26 mouse cellular contexts compared by ENCODE assay signal in genomic region chr19:48577169-48577568, GRCm38 (mm10).
DNase-seq lines count a peak whose midpoint lies in the region; ATAC-seq and TF ChIP-seq lines count a peak whose summit lies in the region.
"Had no signal": no experiment of that assay in that cellular context is flagged by ENCODE, and none has a peak within 500 bp of the region (broad histone marks: within the 10 kb centered on the region; RNA-seq: fewer than 3 reads in every experiment).

No protein-coding gene starts in this region.

- no peaks in the 10 kb centered on the region for H3K27me3 ChIP-seq in forebrain, embryonic 13.5 days
- no peaks in the 10 kb centered on the region for H3K27me3 ChIP-seq in forebrain, postnatal 0 days (ENCODE audit: insufficient read depth, low read length)
- H3K27me3 ChIP-seq in forebrain, embryonic 16.5 days (replicated peaks; ENCODE audit: control insufficient read depth, insufficient read depth, low read length) = no peaks in the 10 kb centered on the region
- no peaks in the 10 kb centered on the region for H3K27me3 ChIP-seq in forebrain, embryonic 11.5 days (ENCODE audit: control insufficient read depth, insufficient read depth, low read length)
- H3K27me3 ChIP-seq in lung, embryonic 14.5 days (ENCODE audit: insufficient read depth, low read length) = no peaks in the 10 kb centered on the region
- H3K27me3 ChIP-seq: embryonic facial prominence, embryonic 12.5 days; embryonic facial prominence, embryonic 15.5 days; heart, embryonic 13.5 days; hindbrain, embryonic 13.5 days; Patski had no signal

- no peak overlapping the region for H3K4me3 ChIP-seq in forebrain, embryonic 13.5 days
- H3K4me3 ChIP-seq in forebrain, postnatal 0 days (ENCODE audit: low read depth, low read length) = no peak overlapping the region
- H3K4me3 ChIP-seq in forebrain, embryonic 16.5 days (replicated peaks; ENCODE audit: low read length) = no peak overlapping the region
- H3K4me3 ChIP-seq in forebrain, embryonic 11.5 days (ENCODE audit: low read depth, low read length) = no peak overlapping the region
- no peak overlapping the region for H3K4me3 ChIP-seq in lung, embryonic 14.5 days (ENCODE audit: low read depth, low read length)
- H3K4me3 ChIP-seq: embryonic facial prominence, embryonic 12.5 days; embryonic facial prominence, embryonic 15.5 days; heart, adult 2 months; heart, embryonic 10.5 days; heart, embryonic 13.5 days; hindbrain, embryonic 13.5 days had no signal

- H3K9me3 ChIP-seq in forebrain, embryonic 13.5 days (replicated peaks) = no peaks in the 10 kb centered on the region
- no peaks in the 10 kb centered on the region for H3K9me3 ChIP-seq in forebrain, postnatal 0 days (ENCODE audit: low read length)
- H3K9me3 ChIP-seq in forebrain, embryonic 16.5 days (ENCODE audit: control insufficient read depth, low read length) = no peaks in the 10 kb centered on the region
- H3K9me3 ChIP-seq in forebrain, embryonic 11.5 days (ENCODE audit: control insufficient read depth, low read length) = no peaks in the 10 kb centered on the region
- no peaks in the 10 kb centered on the region for H3K9me3 ChIP-seq in lung, embryonic 14.5 days (ENCODE audit: low read depth, low read length)
- H3K9me3 ChIP-seq: embryonic facial prominence, embryonic 12.5 days; embryonic facial prominence, embryonic 15.5 days; heart, embryonic 10.5 days; heart, embryonic 13.5 days; hindbrain, embryonic 13.5 days had no signal

- no peak overlapping the region for H3K4me2 ChIP-seq in forebrain, embryonic 13.5 days
- no peak overlapping the region for H3K4me2 ChIP-seq in forebrain, postnatal 0 days (ENCODE audit: low read depth)
- H3K4me2 ChIP-seq in forebrain, embryonic 16.5 days (ENCODE audit: low read length) = no peak overlapping the region
- H3K4me2 ChIP-seq in forebrain, embryonic 11.5 days (ENCODE audit: low read depth, low read length, severe bottlenecking) = no peak overlapping the region
- H3K4me2 ChIP-seq in lung, embryonic 14.5 days = no peak overlapping the region
- H3K4me2 ChIP-seq: embryonic facial prominence, embryonic 12.5 days; embryonic facial prominence, embryonic 15.5 days; heart, embryonic 13.5 days; hindbrain, embryonic 13.5 days had no signal

- no peak for DNase-seq in forebrain, postnatal 0 days
- DNase-seq in forebrain, embryonic 11.5 days (ENCODE audit: low spot score) = no peak
- DNase-seq in lung, embryonic 14.5 days = peak; percentile 15
- no peak for DNase-seq in lung, postnatal 4 days
- peak; percentile 21 for DNase-seq in Muller cell, postnatal 12 days (ENCODE audit: inconsistent ontology term)
- no peak for DNase-seq in layer of hippocampus, postnatal 14 days (ENCODE audit: low spot score in 2 of 2)
- DNase-seq: adrenal gland, postnatal 10 days; adrenal gland, postnatal 36 days; cerebellum, adult 11 months; cerebellum, adult 2 months; cerebellum, adult 9-11 months; cerebellum, postnatal 25 days; gastrocnemius, postnatal 10 days; gastrocnemius, postnatal 36 days; heart, adult 2 months; heart, postnatal 14 days; heart, postnatal 4 days had no signal

- H3K4me1 ChIP-seq in forebrain, embryonic 13.5 days = peaks cover 11% of the 10 kb centered on the region; the same call in 1 of the 2 replicates
- H3K4me1 ChIP-seq in forebrain, postnatal 0 days (ENCODE audit: insufficient read depth) = no peaks in the 10 kb centered on the region
- H3K4me1 ChIP-seq in forebrain, embryonic 16.5 days (replicated peaks; ENCODE audit: control insufficient read depth, insufficient read depth, low read length) = no peaks in the 10 kb centered on the region
- no peaks in the 10 kb centered on the region for H3K4me1 ChIP-seq in forebrain, embryonic 11.5 days (replicated peaks; ENCODE audit: control insufficient read depth, insufficient read depth, low read length)
- no peaks in the 10 kb centered on the region for H3K4me1 ChIP-seq in lung, embryonic 14.5 days (ENCODE audit: insufficient read depth)
- H3K4me1 ChIP-seq: embryonic facial prominence, embryonic 12.5 days; embryonic facial prominence, embryonic 15.5 days; heart, embryonic 10.5 days; heart, embryonic 13.5 days; hindbrain, embryonic 13.5 days had no signal

- no peak overlapping the region for H3K27ac ChIP-seq in forebrain, embryonic 13.5 days
- no peak overlapping the region for H3K27ac ChIP-seq in forebrain, postnatal 0 days (ENCODE audit: low read depth, low read length)
- no peak overlapping the region for H3K27ac ChIP-seq in forebrain, embryonic 16.5 days (ENCODE audit: low read length)
- no peak overlapping the region for H3K27ac ChIP-seq in forebrain, embryonic 11.5 days (ENCODE audit: low read depth, low read length)
- H3K27ac ChIP-seq in lung, embryonic 14.5 days (ENCODE audit: low read depth) = no peak overlapping the region
- H3K27ac ChIP-seq: embryonic facial prominence, embryonic 12.5 days; embryonic facial prominence, embryonic 15.5 days; heart, adult 2 months; heart, embryonic 10.5 days; heart, embryonic 13.5 days; hindbrain, embryonic 13.5 days had no signal

- no peaks in the 10 kb centered on the region for H3K36me3 ChIP-seq in forebrain, embryonic 13.5 days (ENCODE audit: poor library complexity, severe bottlenecking)
- no peaks in the 10 kb centered on the region for H3K36me3 ChIP-seq in forebrain, postnatal 0 days (ENCODE audit: insufficient read depth)
- H3K36me3 ChIP-seq in forebrain, embryonic 16.5 days (ENCODE audit: control insufficient read depth, insufficient read depth) = no peaks in the 10 kb centered on the region
- no peaks in the 10 kb centered on the region for H3K36me3 ChIP-seq in forebrain, embryonic 11.5 days (ENCODE audit: control insufficient read depth, insufficient read depth, low read length)
- H3K36me3 ChIP-seq in lung, embryonic 14.5 days (ENCODE audit: insufficient read depth) = no peaks in the 10 kb centered on the region
- H3K36me3 ChIP-seq: embryonic facial prominence, embryonic 12.5 days; embryonic facial prominence, embryonic 15.5 days; heart, embryonic 10.5 days; heart, embryonic 13.5 days; hindbrain, embryonic 13.5 days had no signal

- no peak for TF ChIP-seq CTCF in forebrain, postnatal 0 days (IDR thresholded peaks at IDR 0.05; ENCODE audit: low read depth)
- no peak for TF ChIP-seq CTCF in lung, embryonic 14.5 days (IDR thresholded peaks at IDR 0.05; ENCODE audit: low read depth)

- WGBS in forebrain, embryonic 13.5 days = 42% methylated on average over 5 of the region's 5 CpGs
- 40% methylated on average over 5 of the region's 5 CpGs for WGBS in forebrain, postnatal 0 days
- 25% methylated on average over 5 of the region's 5 CpGs for WGBS in forebrain, embryonic 16.5 days
- 83% methylated on average over 5 of the region's 5 CpGs for WGBS in forebrain, embryonic 11.5 days
- 55% methylated on average over 5 of the region's 5 CpGs for WGBS in lung, embryonic 14.5 days

- no peak overlapping the region for H3K9ac ChIP-seq in forebrain, embryonic 13.5 days
- H3K9ac ChIP-seq in forebrain, postnatal 0 days = no peak overlapping the region
- no peak overlapping the region for H3K9ac ChIP-seq in forebrain, embryonic 16.5 days (replicated peaks; ENCODE audit: low read depth, low read length)
- no peak overlapping the region for H3K9ac ChIP-seq in forebrain, embryonic 11.5 days (ENCODE audit: low read length)
- no peak overlapping the region for H3K9ac ChIP-seq in lung, embryonic 14.5 days
- H3K9ac ChIP-seq: embryonic facial prominence, embryonic 12.5 days; embryonic facial prominence, embryonic 15.5 days; heart, embryonic 13.5 days; hindbrain, embryonic 13.5 days had no signal

- ATAC-seq in forebrain, embryonic 13.5 days = peak; percentile 63; the same call in 1 of the 2 replicates
- ATAC-seq in forebrain, postnatal 0 days = no peak
- ATAC-seq in forebrain, embryonic 16.5 days = peak; percentile 50; the same call in 1 of the 2 replicates
- no peak for ATAC-seq in forebrain, embryonic 11.5 days (replicated peaks; ENCODE audit: low FRiP score)
- ATAC-seq in lung, embryonic 14.5 days (ENCODE audit: insufficient read depth) = peak; percentile 56; the same call in 1 of the 2 replicates
- ATAC-seq: intestine, postnatal 0 days; Patski had no signal

Comparison
In these comparisons a context has a peak if more than half of its experiments do, and no peak if none do; other contexts are left out.
1. ATAC-seq: peak in forebrain, embryonic 13.5 days (single experiment), forebrain, embryonic 16.5 days (single experiment) and lung, embryonic 14.5 days (single experiment); none in forebrain, postnatal 0 days (single experiment) and forebrain, embryonic 11.5 days (single experiment).
2. DNase-seq: peak in lung, embryonic 14.5 days (single experiment) and Muller cell, postnatal 12 days (single experiment); none in forebrain, postnatal 0 days (single experiment), forebrain, embryonic 11.5 days (single experiment), lung, postnatal 4 days (0 of 2) and layer of hippocampus, postnatal 14 days (0 of 2).